Mouse (Mus musculus): ENCODE results near the gene Smad3. TPM values are rescaled to one million over a fixed set of nuclear protein-coding genes. Genes with fewer than 3 reads are reported as not detected.

Gene Smad3
- polyA plus RNA-seq, 1 experiment = 17.1 TPM

- Histone ChIP-seq H3K4me1 (ENCODE audit: control insufficient read depth, insufficient read depth, low read length) (peaks cover 30% of the 10 kb centered on the region), H3K27ac (ENCODE audit: control insufficient read depth, insufficient read depth, low read depth, low read length, poor library complexity) (peak overlapping the region; percentile 89), H3K4me3 (replicated peaks; ENCODE audit: control insufficient read depth, low read depth, low read length) (no peak overlapping the region)
- TF ChIP-seq POLR2A (IDR thresholded peaks at IDR 0.05; ENCODE audit: borderline replicate concordance, control insufficient read depth, low read depth, low read length) (no peak), CTCF (IDR thresholded peaks at IDR 0.05; ENCODE audit: control insufficient read depth, insufficient read depth, low read length) (no peak)
- WGBS = 12% methylated on average over 11 of the region's 11 CpGs
Measured at GRCm38 (mm10) chr9:63738830-63739229, 19.0 kb downstream of the Smad3 start.

DNA sequence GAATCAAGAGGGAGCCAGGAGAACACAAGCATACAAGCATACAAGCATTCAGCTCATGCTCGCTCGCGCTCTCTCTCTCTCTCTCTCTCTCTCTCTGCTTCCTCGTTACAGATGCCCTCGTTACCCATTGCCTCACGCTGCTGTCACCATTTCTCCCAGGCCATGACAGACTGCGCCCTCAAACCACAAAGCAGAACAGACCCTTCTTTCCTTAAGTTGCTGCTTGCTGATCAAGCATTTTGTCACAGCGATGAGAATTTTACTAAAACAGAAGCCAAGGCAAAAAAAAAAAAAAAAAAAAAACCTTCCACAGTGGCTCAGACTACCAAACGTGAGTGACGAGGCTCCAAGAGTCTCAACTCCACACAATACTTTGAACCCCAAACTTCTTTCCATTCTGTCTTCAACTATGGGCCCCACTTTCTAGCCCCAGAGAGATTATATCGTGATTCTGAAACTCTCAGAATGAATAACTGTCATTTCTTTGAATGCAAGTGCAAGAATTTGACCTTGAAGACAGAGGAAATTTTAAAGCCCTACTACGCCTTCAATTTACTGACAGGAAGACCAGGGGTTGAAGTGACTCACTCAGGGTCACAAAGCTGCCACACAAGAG lies 19.6 kb downstream of the Smad3 start:
- H3K4me3 ChIP-seq (replicated peaks; ENCODE audit: control insufficient read depth, low read depth, low read length) = peak overlapping the region; percentile 6
- TF ChIP-seq CTCF (IDR thresholded peaks at IDR 0.05; ENCODE audit: control insufficient read depth, insufficient read depth, low read length) (no peak), POLR2A (IDR thresholded peaks at IDR 0.05; ENCODE audit: borderline replicate concordance, control insufficient read depth, low read depth, low read length) (no peak)

GRCm38 (mm10) chr9:63737426-63737931 lies 20.3 kb downstream of the Smad3 start:
- Histone ChIP-seq H3K27ac (ENCODE audit: control insufficient read depth, insufficient read depth, low read depth, low read length, poor library complexity) (peak overlapping the region; percentile 89), H3K4me1 (ENCODE audit: control insufficient read depth, insufficient read depth, low read length) (peaks cover 27% of the 10 kb centered on the region), H3K4me3 (replicated peaks; ENCODE audit: control insufficient read depth, low read depth, low read length) (peak overlapping the region; percentile 6)
- WGBS = 3% methylated on average over 9 of the region's 9 CpGs
- TF ChIP-seq POLR2A (IDR thresholded peaks at IDR 0.05; ENCODE audit: borderline replicate concordance, control insufficient read depth, low read depth, low read length) = no peak
- TF ChIP-seq CTCF (IDR thresholded peaks at IDR 0.05; ENCODE audit: control insufficient read depth, insufficient read depth, low read length) = no peak

More for the DNA sequence above, 19.6 kb downstream of the Smad3 start:
- H3K27ac ChIP-seq (ENCODE audit: control insufficient read depth, insufficient read depth, low read depth, low read length, poor library complexity) = peak overlapping the region; percentile 89
- 3% methylated on average over 12 of the region's 12 CpGs for WGBS
- H3K4me1 ChIP-seq (ENCODE audit: control insufficient read depth, insufficient read depth, low read length) = peaks cover 30% of the 10 kb centered on the region

GRCm38 (mm10) chr9:63734261-63734660 lies 23.5 kb downstream of the Smad3 start:
- WGBS = 47% methylated on average over 8 of the region's 8 CpGs
- H3K27ac ChIP-seq (ENCODE audit: control insufficient read depth, insufficient read depth, low read depth, low read length, poor library complexity) = no peak overlapping the region
- peaks cover 21% of the 10 kb centered on the region for H3K4me1 ChIP-seq (ENCODE audit: control insufficient read depth, insufficient read depth, low read length)
- TF ChIP-seq CTCF (IDR thresholded peaks at IDR 0.05; ENCODE audit: control insufficient read depth, insufficient read depth, low read length) (no peak), POLR2A (IDR thresholded peaks at IDR 0.05; ENCODE audit: borderline replicate concordance, control insufficient read depth, low read depth, low read length) (no peak)
- H3K4me3 ChIP-seq (replicated peaks; ENCODE audit: control insufficient read depth, low read depth, low read length) = no peak overlapping the region

DNA sequence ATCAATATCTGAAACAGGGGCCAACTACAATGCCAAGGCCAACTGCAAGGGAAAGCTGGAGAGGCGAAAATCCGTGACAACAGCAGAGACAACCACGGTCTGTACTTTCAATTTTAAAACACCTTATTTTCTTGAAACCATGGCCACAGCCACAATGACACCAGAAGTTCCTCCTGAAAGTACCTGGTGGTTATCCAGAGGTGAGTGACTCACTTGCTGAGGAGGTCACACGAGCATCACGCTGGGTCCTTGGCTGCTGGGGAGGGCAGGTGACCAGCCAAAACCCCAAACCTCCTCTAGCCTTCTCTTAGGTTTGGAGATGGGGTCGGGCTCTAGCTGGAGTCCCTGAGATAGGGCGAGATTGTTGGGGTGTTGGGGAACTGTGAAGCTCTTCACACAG lies 25.1 kb downstream of the Smad3 start:
- Histone ChIP-seq H3K4me3 (replicated peaks; ENCODE audit: control insufficient read depth, low read depth, low read length) (no peak overlapping the region), H3K4me1 (ENCODE audit: control insufficient read depth, insufficient read depth, low read length) (peaks cover 19% of the 10 kb centered on the region), H3K27ac (ENCODE audit: control insufficient read depth, insufficient read depth, low read depth, low read length, poor library complexity) (0 out of 2 replicates have a peak overlapping the region, but pooled peaks have one; percentile 1)
- 65% methylated on average over 7 of the region's 7 CpGs for WGBS
- TF ChIP-seq POLR2A (IDR thresholded peaks at IDR 0.05; ENCODE audit: borderline replicate concordance, control insufficient read depth, low read depth, low read length) = no peak
- no peak for TF ChIP-seq CTCF (IDR thresholded peaks at IDR 0.05; ENCODE audit: control insufficient read depth, insufficient read depth, low read length)

DNA sequence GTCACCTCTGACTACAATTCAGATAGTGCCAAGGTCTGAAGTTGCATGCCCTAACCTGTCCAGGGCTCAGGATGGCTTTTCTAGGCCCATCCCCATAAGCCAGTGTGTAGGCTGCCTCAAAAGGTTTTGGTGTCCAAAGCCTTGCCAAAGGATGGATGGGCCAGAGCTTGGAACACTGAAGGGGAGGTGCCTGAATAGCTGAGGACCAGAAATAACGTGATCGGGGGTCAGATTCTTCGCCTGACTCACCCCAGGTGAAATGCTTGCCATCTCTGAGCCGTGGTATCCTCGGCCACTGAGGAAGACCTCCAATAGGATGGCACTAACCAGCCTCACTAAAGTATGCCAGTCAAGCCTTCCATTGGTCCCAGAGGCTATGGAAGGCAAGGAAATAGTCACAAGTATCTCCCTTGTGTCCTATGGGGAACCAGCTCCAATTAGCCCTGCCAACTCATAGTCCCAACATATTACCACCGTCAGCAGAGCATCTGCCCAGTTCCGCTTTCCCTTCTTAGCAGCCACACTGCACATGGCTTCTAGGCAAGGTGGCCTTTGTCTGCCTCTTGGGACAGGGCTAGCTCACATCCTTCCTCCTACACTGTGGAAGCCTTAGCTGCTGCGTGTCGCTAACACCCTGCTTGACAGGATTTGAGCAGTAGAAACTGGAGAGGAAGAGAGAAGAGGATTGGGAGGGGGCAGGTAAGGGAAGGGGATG lies 26.5 kb downstream of the Smad3 start:
- Histone ChIP-seq H3K4me1 (ENCODE audit: control insufficient read depth, insufficient read depth, low read length) (peaks cover 18% of the 10 kb centered on the region), H3K4me3 (replicated peaks; ENCODE audit: control insufficient read depth, low read depth, low read length) (no peak overlapping the region), H3K27ac (ENCODE audit: control insufficient read depth, insufficient read depth, low read depth, low read length, poor library complexity) (peak overlapping the region; percentile 51)
- WGBS = 58% methylated on average over 9 of the region's 9 CpGs
- TF ChIP-seq CTCF (IDR thresholded peaks at IDR 0.05; ENCODE audit: control insufficient read depth, insufficient read depth, low read length) = no peak
- TF ChIP-seq POLR2A (IDR thresholded peaks at IDR 0.05; ENCODE audit: borderline replicate concordance, control insufficient read depth, low read depth, low read length) = no peak

GRCm38 (mm10) chr9:63728969-63729368 lies 28.8 kb downstream of the Smad3 start:
- WGBS = 80% methylated on average over 10 of the region's 10 CpGs
- Histone ChIP-seq H3K27ac (ENCODE audit: control insufficient read depth, insufficient read depth, low read depth, low read length, poor library complexity) (no peak overlapping the region), H3K4me3 (replicated peaks; ENCODE audit: control insufficient read depth, low read depth, low read length) (no peak overlapping the region), H3K4me1 (ENCODE audit: control insufficient read depth, insufficient read depth, low read length) (peaks cover 22% of the 10 kb centered on the region)
- TF ChIP-seq CTCF (IDR thresholded peaks at IDR 0.05; ENCODE audit: control insufficient read depth, insufficient read depth, low read length) = no peak
- no peak for TF ChIP-seq POLR2A (IDR thresholded peaks at IDR 0.05; ENCODE audit: borderline replicate concordance, control insufficient read depth, low read depth, low read length)

DNA sequence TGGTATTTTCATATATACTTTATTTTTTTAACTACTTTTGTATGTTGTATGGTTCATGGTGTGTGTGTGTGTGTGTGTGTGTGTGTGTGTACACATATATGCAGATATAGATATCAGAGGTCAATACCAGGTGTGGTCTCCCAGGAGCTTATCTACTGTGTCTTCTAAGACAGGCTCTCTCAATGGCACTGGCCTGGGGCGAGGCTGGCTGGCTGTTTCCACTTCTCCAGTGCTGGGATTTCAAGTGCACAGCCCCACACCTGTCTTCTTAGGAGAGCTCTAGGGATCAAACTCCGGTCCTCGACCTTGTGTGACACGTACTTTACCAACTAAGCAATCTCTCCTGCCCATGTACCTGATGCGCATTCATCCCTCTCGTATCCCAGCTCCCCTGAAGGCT lies 30.7 kb downstream of the Smad3 start:
- WGBS = 74% methylated on average over 6 of the region's 6 CpGs
- Histone ChIP-seq H3K4me1 (ENCODE audit: control insufficient read depth, insufficient read depth, low read length) (peaks cover 24% of the 10 kb centered on the region), H3K4me3 (replicated peaks; ENCODE audit: control insufficient read depth, low read depth, low read length) (no peak overlapping the region), H3K27ac (ENCODE audit: control insufficient read depth, insufficient read depth, low read depth, low read length, poor library complexity) (no peak overlapping the region)
- no peak for TF ChIP-seq POLR2A (IDR thresholded peaks at IDR 0.05; ENCODE audit: borderline replicate concordance, control insufficient read depth, low read depth, low read length)
- TF ChIP-seq CTCF (IDR thresholded peaks at IDR 0.05; ENCODE audit: control insufficient read depth, insufficient read depth, low read length) = no peak

All from bone marrow, adult 2 months (tissue).